Mouse (Mus musculus): ENCODE measurements around the gene Zfr. TPM values are rescaled to one million over a fixed set of nuclear protein-coding genes. Genes with fewer than 3 reads are reported as not detected.
"Not testable (repeated sequence)": the region's sequence is repeated elsewhere in the genome, so short reads cannot be mapped to it uniquely, and the experiment has no call there.

Gene Zfr
- polyA plus RNA-seq, 1 experiment from 2014 or later, result 52.9 TPM

- WGBS, result 65% methylated on average over 1 of the region's 1 CpGs
- no peaks in the 10 kb centered on the region; the same call in 1 of the 2 replicates for H3K4me1 ChIP-seq (replicated peaks; ENCODE audit: control insufficient read depth, insufficient read depth)
Measured at GRCm38 (mm10) chr15:12212266-12212665, 94.6 kb downstream of the Zfr start.

GRCm38 (mm10) chr15:12214531-12215414 is 97.1 kb downstream of the Zfr start:
- WGBS, result 76% methylated on average over 14 of the region's 14 CpGs
- no peak for DNase-seq (ENCODE audit: low spot score)

More at GRCm38 (mm10) chr15:12212266-12212665, 94.6 kb downstream of the Zfr start:
- H3K27ac ChIP-seq (replicated peaks), result no peak overlapping the region
- H3K27me3 ChIP-seq (ENCODE audit: control insufficient read depth, insufficient read depth, low read length), result no peaks in the 10 kb centered on the region
- no peak overlapping the region for H3K4me3 ChIP-seq (ENCODE audit: low read depth, low read length)
- no peak overlapping the region for H3K4me2 ChIP-seq (replicated peaks; ENCODE audit: low read depth)
- TF ChIP-seq CTCF (IDR thresholded peaks at IDR 0.05; ENCODE audit: low read depth), result no peak
- no peak for TF ChIP-seq EP300 (optimal IDR thresholded peaks at IDR 0.05)
- H3K9ac ChIP-seq (ENCODE audit: low read length), result no peak overlapping the region
- ATAC-seq (ENCODE audit: low FRiP score, low TSS enrichment) (no peak), DNase-seq (ENCODE audit: low spot score) (no peak)
- H3K36me3 ChIP-seq (ENCODE audit: control insufficient read depth, insufficient read depth, low read length), result no peaks in the 10 kb centered on the region
- H3K9me3 ChIP-seq (ENCODE audit: control insufficient read depth, low read length), result no peaks in the 10 kb centered on the region

GRCm38 (mm10) chr15:12215415-12215718 is 97.7 kb downstream of the Zfr start:
- DNase-seq (ENCODE audit: low spot score) (no peak), ATAC-seq (ENCODE audit: low FRiP score, low TSS enrichment) (no peak)
- TF ChIP-seq CTCF (IDR thresholded peaks at IDR 0.05; ENCODE audit: low read depth) (no peak), EP300 (optimal IDR thresholded peaks at IDR 0.05) (no peak)
- Histone ChIP-seq H3K4me3 (ENCODE audit: low read depth, low read length) (no peak overlapping the region), H3K4me2 (replicated peaks; ENCODE audit: low read depth) (no peak overlapping the region), H3K27me3 (ENCODE audit: control insufficient read depth, insufficient read depth, low read length) (no peaks in the 10 kb centered on the region), H3K9ac (ENCODE audit: low read length) (no peak overlapping the region), H3K36me3 (ENCODE audit: control insufficient read depth, insufficient read depth, low read length) (no peaks in the 10 kb centered on the region), H3K27ac (replicated peaks) (no peak overlapping the region), H3K4me1 (replicated peaks; ENCODE audit: control insufficient read depth, insufficient read depth) (peaks cover 3% of the 10 kb centered on the region; the same call in 1 of the 2 replicates), H3K9me3 (ENCODE audit: control insufficient read depth, low read length) (no peaks in the 10 kb centered on the region)
- WGBS, result 86% methylated on average over 5 of the region's 5 CpGs

More at GRCm38 (mm10) chr15:12214531-12215414, 97.1 kb downstream of the Zfr start:
- no peak overlapping the region for H3K27ac ChIP-seq (replicated peaks)
- no peak for TF ChIP-seq EP300 (optimal IDR thresholded peaks at IDR 0.05)
- TF ChIP-seq CTCF (IDR thresholded peaks at IDR 0.05; ENCODE audit: low read depth), result no peak
- H3K27me3 ChIP-seq (ENCODE audit: control insufficient read depth, insufficient read depth, low read length), result no peaks in the 10 kb centered on the region
- ATAC-seq (ENCODE audit: low FRiP score, low TSS enrichment), result no peak
- H3K9me3 ChIP-seq (ENCODE audit: control insufficient read depth, low read length), result no peaks in the 10 kb centered on the region
- H3K36me3 ChIP-seq (ENCODE audit: control insufficient read depth, insufficient read depth, low read length), result no peaks in the 10 kb centered on the region
- peaks cover 3% of the 10 kb centered on the region; the same call in 1 of the 2 replicates for H3K4me1 ChIP-seq (replicated peaks; ENCODE audit: control insufficient read depth, insufficient read depth)
- no peak overlapping the region for H3K4me3 ChIP-seq (ENCODE audit: low read depth, low read length)
- H3K9ac ChIP-seq (ENCODE audit: low read length), result no peak overlapping the region
- H3K4me2 ChIP-seq (replicated peaks; ENCODE audit: low read depth), result no peak overlapping the region

- no peaks in the 10 kb centered on the region for H3K9me3 ChIP-seq (ENCODE audit: control insufficient read depth, low read length)
- TF ChIP-seq CTCF (IDR thresholded peaks at IDR 0.05; ENCODE audit: low read depth) (no peak), EP300 (optimal IDR thresholded peaks at IDR 0.05) (no peak)
- peaks cover 3% of the 10 kb centered on the region; the same call in 1 of the 2 replicates for H3K4me1 ChIP-seq (replicated peaks; ENCODE audit: control insufficient read depth, insufficient read depth)
- H3K27me3 ChIP-seq (ENCODE audit: control insufficient read depth, insufficient read depth, low read length), result no peaks in the 10 kb centered on the region
- H3K36me3 ChIP-seq (ENCODE audit: control insufficient read depth, insufficient read depth, low read length), result no peaks in the 10 kb centered on the region
- DNase-seq (ENCODE audit: low spot score) (no peak), ATAC-seq (ENCODE audit: low FRiP score, low TSS enrichment) (no peak)
- H3K4me2 ChIP-seq (replicated peaks; ENCODE audit: low read depth), result no peak overlapping the region
- no peak overlapping the region for H3K27ac ChIP-seq (replicated peaks)
- no peak overlapping the region for H3K9ac ChIP-seq (ENCODE audit: low read length)
- H3K4me3 ChIP-seq (ENCODE audit: low read depth, low read length), result no peak overlapping the region
- WGBS, result 92% methylated on average over 8 of the region's 8 CpGs
Measured at GRCm38 (mm10) chr15:12216119-12216518, 98.5 kb downstream of the Zfr start.

- Histone ChIP-seq H3K4me1 (replicated peaks; ENCODE audit: control insufficient read depth, insufficient read depth) (peaks cover 3% of the 10 kb centered on the region; the same call in 1 of the 2 replicates), H3K4me2 (replicated peaks; ENCODE audit: low read depth) (no peak overlapping the region), H3K27ac (replicated peaks) (no peak overlapping the region), H3K9me3 (ENCODE audit: control insufficient read depth, low read length) (no peaks in the 10 kb centered on the region), H3K27me3 (ENCODE audit: control insufficient read depth, insufficient read depth, low read length) (no peaks in the 10 kb centered on the region), H3K4me3 (ENCODE audit: low read depth, low read length) (no peak overlapping the region), H3K9ac (ENCODE audit: low read length) (no peak overlapping the region), H3K36me3 (ENCODE audit: control insufficient read depth, insufficient read depth, low read length) (no peaks in the 10 kb centered on the region)
- TF ChIP-seq EP300 (optimal IDR thresholded peaks at IDR 0.05) (no peak), CTCF (IDR thresholded peaks at IDR 0.05; ENCODE audit: low read depth) (no peak)
- no peak for ATAC-seq (ENCODE audit: low FRiP score, low TSS enrichment)
- DNase-seq (ENCODE audit: low spot score), result no peak
- WGBS, result 81% methylated on average over 13 of the region's 13 CpGs
Measured at GRCm38 (mm10) chr15:12216798-12217197, 99.2 kb downstream of the Zfr start.

GRCm38 (mm10) chr15:12217332-12217731 is 99.7 kb downstream of the Zfr start:
- 86% methylated on average over 3 of the region's 3 CpGs for WGBS
- H3K9ac ChIP-seq (ENCODE audit: low read length); DNase-seq (ENCODE audit: low spot score); H3K36me3 ChIP-seq (ENCODE audit: control insufficient read depth, insufficient read depth, low read length); H3K9me3 ChIP-seq (ENCODE audit: control insufficient read depth, low read length); H3K4me3 ChIP-seq (ENCODE audit: low read depth, low read length); H3K4me1 ChIP-seq (replicated peaks; ENCODE audit: control insufficient read depth, insufficient read depth); H3K27me3 ChIP-seq (ENCODE audit: control insufficient read depth, insufficient read depth, low read length); H3K27ac ChIP-seq (replicated peaks); ATAC-seq (ENCODE audit: low FRiP score, low TSS enrichment); H3K4me2 ChIP-seq (replicated peaks; ENCODE audit: low read depth): not testable (repeated sequence)
